In the genomic region with DNA sequence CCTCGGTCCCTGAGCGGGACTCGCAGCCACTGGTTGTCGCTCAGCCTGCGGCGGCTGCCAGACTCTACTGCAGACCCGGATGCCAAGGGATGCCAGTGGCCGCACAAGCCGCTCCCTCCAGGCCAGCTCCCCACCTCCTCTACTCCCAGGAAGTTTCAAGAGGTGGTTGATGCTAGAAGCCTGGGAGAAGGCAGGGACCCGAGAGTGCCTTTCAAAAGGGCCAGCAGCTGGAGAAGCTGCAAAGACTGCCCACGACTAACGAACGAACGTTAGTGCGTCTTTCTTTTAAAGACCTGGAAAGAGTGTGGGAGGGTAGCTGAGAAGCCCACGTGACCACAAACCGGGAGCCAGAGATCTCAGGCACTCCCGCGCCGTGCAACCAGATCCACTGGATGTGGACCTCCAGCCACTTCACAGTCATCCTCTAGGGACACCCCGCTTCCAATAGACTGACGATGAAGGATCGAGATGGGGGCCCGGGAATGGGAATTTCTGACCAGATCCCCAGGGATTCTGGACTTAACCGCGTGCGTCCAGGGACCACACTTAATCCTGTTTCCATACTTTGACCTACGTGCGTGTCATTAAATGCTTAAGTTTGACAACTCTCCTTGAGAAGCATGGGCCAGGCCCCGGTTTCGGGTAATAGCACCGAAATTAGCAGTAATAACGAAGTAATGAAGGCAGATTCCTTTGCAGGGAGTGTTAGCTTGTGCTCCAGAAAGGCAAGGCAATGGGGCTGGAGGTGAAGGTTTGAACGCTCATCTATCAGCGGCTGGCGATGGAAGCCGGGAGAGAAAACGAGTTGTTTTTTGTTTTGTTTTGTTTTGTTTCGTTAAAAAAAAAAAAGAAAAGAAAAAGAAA, we compare ENCODE assay signal across 8 mouse cellular contexts. TPM values are rescaled to one million over a fixed set of nuclear protein-coding genes. Genes with fewer than 3 reads are reported as not detected.
DNase-seq lines count a peak whose midpoint lies in the region; ATAC-seq and TF ChIP-seq lines count a peak whose summit lies in the region.

Gene Esr2 (minus strand): TSS at position 260 of the 864 bp plus-strand sequence.

- no peak for TF ChIP-seq EP300 in liver, postnatal 0 days (IDR thresholded peaks at IDR 0.05; ENCODE audit: low read depth)

- ATAC-seq in embryonic facial prominence, embryonic 13.5 days (ENCODE audit: insufficient number of reproducible peaks, insufficient read depth, low FRiP score, low TSS enrichment, low read depth): peak; percentile 64; the same call in 1 of the 2 replicates
- peak; percentile 69; the same call in 1 of the 2 replicates for ATAC-seq in hindbrain, embryonic 13.5 days (ENCODE audit: low FRiP score)
- no peak for ATAC-seq in liver, postnatal 0 days

- DNase-seq in kidney, adult 18-20 months: peak; percentile 28
- no peak for DNase-seq in kidney, adult 11 months
- DNase-seq in T-cell, adult 2 months (ENCODE audit: low spot score): peak; percentile 23
- peak; percentile 23 for DNase-seq in liver, postnatal 0 days
- peak; percentile 69 for DNase-seq in neural tube, embryonic 10.5 days (ENCODE audit: extremely low spot score, low spot score)
- DNase-seq in spleen, adult 12 weeks (ENCODE audit: low spot score): no peak

- 0 out of 2 replicates have a peak, but pooled peaks cover 7% of the 10 kb centered on the region for H3K27me3 ChIP-seq in embryonic facial prominence, embryonic 13.5 days
- peaks cover 14% of the 10 kb centered on the region for H3K27me3 ChIP-seq in hindbrain, embryonic 13.5 days
- H3K27me3 ChIP-seq in liver, postnatal 0 days (ENCODE audit: insufficient read depth, low read length): peaks cover 19% of the 10 kb centered on the region

- under 1% methylated on average over 39 of the region's 39 CpGs for WGBS in embryonic facial prominence, embryonic 13.5 days
- WGBS in hindbrain, embryonic 13.5 days: under 1% methylated on average over 39 of the region's 39 CpGs
- under 1% methylated on average over 39 of the region's 39 CpGs for WGBS in liver, postnatal 0 days (ENCODE audit: insufficient replicate concordance)

- H3K4me3 ChIP-seq in embryonic facial prominence, embryonic 13.5 days: peak within 1 kb of the TSS; percentile 50
- H3K4me3 ChIP-seq in hindbrain, embryonic 13.5 days: peak within 1 kb of the TSS; percentile 49
- H3K4me3 ChIP-seq in liver, postnatal 0 days (ENCODE audit: low read depth, low read length): peak within 1 kb of the TSS; percentile 52

- peaks cover 4% of the 10 kb centered on the region; the same call in 1 of the 2 replicates for H3K4me1 ChIP-seq in embryonic facial prominence, embryonic 13.5 days
- H3K4me1 ChIP-seq in hindbrain, embryonic 13.5 days (replicated peaks): peaks cover 9% of the 10 kb centered on the region
- H3K4me1 ChIP-seq in liver, postnatal 0 days (ENCODE audit: insufficient read depth): peaks cover 2% of the 10 kb centered on the region; the same call in 1 of the 2 replicates

- H3K9me3 ChIP-seq in embryonic facial prominence, embryonic 13.5 days: no peaks in the 10 kb centered on the region
- H3K9me3 ChIP-seq in hindbrain, embryonic 13.5 days: no peaks in the 10 kb centered on the region
- no peaks in the 10 kb centered on the region for H3K9me3 ChIP-seq in liver, postnatal 0 days (ENCODE audit: low read length)

- no peaks in the 10 kb centered on the region for H3K36me3 ChIP-seq in embryonic facial prominence, embryonic 13.5 days
- no peaks in the 10 kb centered on the region for H3K36me3 ChIP-seq in hindbrain, embryonic 13.5 days
- no peaks in the 10 kb centered on the region for H3K36me3 ChIP-seq in liver, postnatal 0 days (replicated peaks; ENCODE audit: insufficient read depth, low read length)

- peak within 1 kb of the TSS; percentile 95 for H3K4me2 ChIP-seq in embryonic facial prominence, embryonic 13.5 days
- peak within 1 kb of the TSS; percentile 97 for H3K4me2 ChIP-seq in hindbrain, embryonic 13.5 days
- peak within 1 kb of the TSS; percentile 82 for H3K4me2 ChIP-seq in liver, postnatal 0 days (ENCODE audit: low read depth, low read length)

- TF ChIP-seq CTCF in liver, postnatal 0 days (IDR thresholded peaks at IDR 0.05; ENCODE audit: low read depth): no peak

- peak within 1 kb of the TSS; percentile 68 for H3K9ac ChIP-seq in embryonic facial prominence, embryonic 13.5 days
- peak within 1 kb of the TSS; percentile 72 for H3K9ac ChIP-seq in hindbrain, embryonic 13.5 days
- peak within 1 kb of the TSS; percentile 27; the same call in 1 of the 2 replicates for H3K9ac ChIP-seq in liver, postnatal 0 days (replicated peaks)

- H3K27ac ChIP-seq in embryonic facial prominence, embryonic 13.5 days: no peak within 1 kb of the TSS; the same call in 1 of the 2 replicates
- no peak within 1 kb of the TSS for H3K27ac ChIP-seq in hindbrain, embryonic 13.5 days
- no peak within 1 kb of the TSS for H3K27ac ChIP-seq in liver, postnatal 0 days (ENCODE audit: low read depth)

RNA-seq across cellular contexts. Expression of gene Esr2, which starts in this region (rescaled TPM):
- polyA plus RNA-seq in embryonic facial prominence, embryonic 13.5 days (2015; fragmentation: Nextera tagmentation; extraction: Ambion mirVana): 0.21 and 0.31 TPM in 2 replicates
- polyA plus RNA-seq in hindbrain, embryonic 13.5 days (2015; fragmentation: Nextera tagmentation; extraction: Ambion mirVana): 0.28 and 0.38 TPM in 2 replicates
- not detected in 2 replicates for polyA plus RNA-seq in liver, postnatal 0 days (2015; fragmentation: Nextera tagmentation; extraction: Ambion mirVana)

Comparison
In these comparisons a context has a peak if more than half of its experiments do, and no peak if none do; other contexts are left out.
1. DNase-seq: peak in kidney, adult 18-20 months (single experiment), T-cell, adult 2 months (single experiment) and neural tube, embryonic 10.5 days (single experiment); none in kidney, adult 11 months (single experiment) and spleen, adult 12 weeks (single experiment).
2. Peak in ATAC-seq, H3K4me3 ChIP-seq, H3K9ac ChIP-seq and H3K4me2 ChIP-seq in embryonic facial prominence, embryonic 13.5 days; RNA of the gene not detected or under 1 TPM.
3. Peak in ATAC-seq, H3K4me3 ChIP-seq, H3K9ac ChIP-seq and H3K4me2 ChIP-seq in hindbrain, embryonic 13.5 days; RNA of the gene not detected or under 1 TPM.
4. Peak in DNase-seq, H3K4me3 ChIP-seq, H3K9ac ChIP-seq and H3K4me2 ChIP-seq in liver, postnatal 0 days; RNA of the gene not detected or under 1 TPM.
5. Peak in every context shown above with its lines, with median percentiles within 50 percentile points of each other: H3K4me2 ChIP-seq, H3K4me3 ChIP-seq and H3K9ac ChIP-seq.